Mouse (Mus musculus) yolk sac, embryonic 10.5 days (tissue): Measurements from ENCODE around the gene Cspg5.

Experiments used
- DNase-seq: peaks from one replicate; pipeline ENCODE4 v3.0.0-alpha.2; 2017; ENCODE audit warnings: low spot score

Cspg5 gene

DNA sequence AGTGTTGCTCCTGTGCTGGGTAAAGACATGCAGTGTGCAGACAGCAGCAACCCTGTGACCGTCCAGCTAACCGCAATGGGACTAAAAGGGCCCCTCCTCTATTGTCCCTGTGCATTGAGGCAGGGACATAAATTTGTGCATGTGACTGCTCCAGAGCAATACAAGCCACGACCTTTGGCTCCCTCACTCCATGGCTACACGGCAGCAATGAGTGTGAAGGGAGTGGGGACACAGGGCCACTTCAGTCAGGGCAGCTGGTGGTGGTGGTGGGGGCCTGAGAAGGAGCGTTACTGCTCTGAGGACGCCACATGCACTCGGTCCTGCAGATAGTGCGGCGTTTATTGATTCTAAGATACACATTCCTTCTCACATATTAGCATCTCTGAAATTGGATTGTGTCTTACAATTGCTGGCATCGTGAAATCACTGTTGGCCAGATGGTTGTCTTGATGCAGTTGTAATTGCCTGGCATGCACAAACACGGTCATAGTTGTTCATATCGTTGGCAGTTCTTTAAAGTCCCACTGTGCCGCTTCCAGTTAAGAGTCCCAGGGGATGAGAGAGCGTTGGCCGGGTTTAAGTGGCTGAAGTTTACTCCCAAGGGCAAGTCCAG lies 11.9 kb downstream of the Cspg5 start:
- DNase-seq, result peak; percentile 16

DNA sequence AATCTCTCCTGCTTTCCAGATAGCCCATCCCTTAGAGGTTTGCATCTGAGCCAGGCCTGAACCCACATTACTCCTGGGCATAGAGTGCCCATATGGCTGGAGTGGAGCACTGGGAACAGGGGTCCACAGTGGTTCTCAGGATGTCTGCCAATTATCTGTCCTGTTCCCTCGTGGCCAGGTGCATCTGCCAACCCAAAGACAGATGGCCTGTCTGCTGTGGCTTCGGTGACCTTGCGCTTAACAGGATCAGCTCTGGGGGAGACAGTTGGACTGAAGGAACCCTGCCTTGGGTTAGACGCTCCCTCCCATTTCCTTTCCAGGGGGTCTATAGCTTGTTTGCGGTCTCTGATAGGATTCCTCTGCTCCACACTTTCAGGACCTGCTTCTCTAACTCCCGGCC lies 15.1 kb downstream of the Cspg5 start:
- DNase-seq, result no peak

DNA sequence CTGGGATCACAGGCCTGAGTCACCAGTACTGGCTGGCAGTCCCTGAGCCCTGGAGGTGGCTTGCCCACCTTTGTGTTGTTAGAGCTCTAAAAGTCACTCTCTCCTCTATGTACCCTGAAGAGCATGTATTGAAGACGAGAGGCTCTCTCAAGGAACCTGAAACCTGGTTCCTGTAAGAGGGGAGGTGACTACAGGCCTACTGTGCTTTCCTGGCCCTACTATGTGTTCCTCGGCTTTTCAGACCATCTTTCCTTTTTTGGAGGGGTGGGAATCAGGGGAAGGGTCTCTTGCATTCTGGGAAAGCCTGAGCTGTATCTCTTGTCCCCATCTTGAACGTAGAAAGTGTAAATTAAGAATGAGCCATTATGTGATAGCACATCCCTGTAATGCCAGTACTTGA lies 15.5 kb downstream of the Cspg5 start:
- DNase-seq, result no peak

DNA sequence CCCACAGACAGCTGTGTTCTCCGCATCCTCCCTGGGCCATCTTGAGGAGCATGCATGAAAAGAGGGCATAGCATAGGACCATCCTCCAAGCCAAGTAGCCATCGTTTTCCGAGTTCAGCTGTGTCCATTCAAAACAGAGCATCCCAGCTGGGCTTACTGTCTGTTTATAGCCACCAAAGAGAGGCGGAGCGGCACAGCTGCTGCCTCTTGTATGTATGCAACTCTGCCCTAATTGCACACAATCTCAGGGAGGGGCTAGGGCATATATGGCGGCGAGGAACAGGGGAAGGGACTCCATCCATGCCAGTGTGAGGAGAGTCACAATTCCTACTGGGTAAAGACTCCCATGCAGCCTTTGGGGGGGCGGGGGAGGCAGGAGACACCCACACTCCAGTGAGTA lies 19.6 kb downstream of the Cspg5 start:
- DNase-seq, result no peak

DNA sequence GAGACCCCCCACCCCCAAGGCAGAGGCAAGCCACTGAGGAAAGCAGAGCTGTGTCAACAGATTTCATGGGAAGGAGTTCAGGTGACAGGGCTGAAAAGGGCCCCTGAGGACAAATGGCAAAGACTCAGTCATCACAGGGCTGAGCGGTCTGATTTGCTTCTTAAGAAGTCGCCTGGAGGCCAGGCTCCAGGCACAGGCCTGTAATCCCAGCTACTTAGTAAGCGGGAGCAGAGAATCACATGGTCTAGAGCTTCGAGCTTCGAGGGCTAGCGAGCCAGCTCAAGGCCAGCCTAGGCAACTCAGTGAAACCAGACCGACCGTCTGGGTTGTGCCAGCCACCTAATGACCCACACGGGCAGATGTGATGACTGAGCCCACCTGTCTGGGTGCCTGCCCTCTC lies 21.4 kb downstream of the Cspg5 start:
- DNase-seq, result no peak

DNA sequence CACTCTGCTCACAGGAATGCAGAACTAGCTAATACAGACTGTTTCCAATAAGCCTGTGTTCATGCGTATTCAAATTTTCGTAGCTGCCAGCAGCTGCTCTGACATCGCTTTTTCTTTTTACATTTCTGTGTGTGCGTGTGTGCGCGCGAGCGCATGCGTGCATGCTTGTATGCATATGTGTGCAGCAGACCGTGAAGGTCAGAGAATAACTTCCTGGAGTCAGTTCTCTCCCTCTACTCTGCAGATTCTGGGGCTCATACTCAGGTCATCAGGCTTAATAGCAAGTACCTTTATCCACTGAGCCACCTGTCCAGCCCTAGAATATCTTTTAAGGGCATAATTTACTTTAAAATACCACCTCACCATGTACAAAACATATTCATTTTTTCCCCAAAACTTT lies 24.8 kb downstream of the Cspg5 start:
- DNase-seq, result no peak

DNA sequence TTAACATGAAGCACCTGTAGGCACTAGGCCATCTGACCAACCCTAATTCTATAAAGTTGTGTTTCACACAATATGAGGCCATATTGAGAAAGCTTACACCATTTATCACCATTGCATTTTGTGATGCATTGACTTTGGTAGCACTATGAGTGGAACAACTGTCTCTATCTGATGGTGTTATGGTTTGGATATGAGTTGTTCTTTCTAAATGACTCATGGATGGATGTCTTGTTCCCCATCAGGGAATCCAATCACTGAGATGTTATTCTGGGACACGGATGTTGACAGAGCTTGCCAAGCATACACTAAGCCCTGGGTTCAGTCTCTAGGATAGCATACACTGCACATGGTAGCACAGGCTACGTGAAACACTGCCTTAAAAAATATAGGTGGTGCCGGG lies 28.7 kb downstream of the Cspg5 start:
- no peak for DNase-seq

DNA sequence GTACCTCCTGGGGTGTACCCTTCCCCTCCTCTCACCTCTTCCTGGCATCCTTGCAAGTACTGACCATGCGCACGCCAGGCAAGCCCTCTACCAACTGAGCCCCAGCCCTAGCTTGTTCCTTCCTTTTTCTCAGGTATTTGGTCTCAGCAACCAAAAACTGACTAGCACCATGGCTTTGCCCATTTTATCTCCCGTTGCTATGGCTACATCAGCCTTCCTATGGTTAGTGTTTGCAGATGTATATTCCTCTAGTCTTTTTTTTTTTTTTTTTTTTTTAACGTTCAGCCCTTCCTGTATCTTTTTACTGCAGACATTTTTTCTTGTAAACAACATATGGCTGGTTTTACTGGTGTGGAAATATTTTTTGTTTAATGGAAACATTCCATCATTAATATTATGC lies 29.9 kb downstream of the Cspg5 start:
- no peak for DNase-seq

DNA sequence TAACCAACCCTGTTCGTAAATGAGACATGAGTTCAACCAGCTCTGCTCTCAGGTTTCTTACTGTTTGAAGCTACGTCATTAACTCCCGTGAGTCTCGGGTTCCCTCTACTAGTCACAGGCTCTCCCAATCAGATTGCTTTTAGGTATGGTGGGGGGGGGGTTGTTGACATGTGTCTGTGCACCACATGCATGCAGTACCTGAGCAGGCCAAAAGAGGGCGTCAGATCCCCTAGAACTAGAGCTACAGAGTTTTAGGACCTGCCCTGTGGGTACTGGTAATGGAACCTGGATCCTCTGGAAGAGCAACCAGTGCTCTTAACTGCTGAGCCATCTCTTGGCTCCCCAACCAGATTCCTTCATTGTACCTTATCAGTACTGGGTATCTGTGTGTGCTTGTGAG lies 32.3 kb downstream of the Cspg5 start:
- no peak for DNase-seq

DNA sequence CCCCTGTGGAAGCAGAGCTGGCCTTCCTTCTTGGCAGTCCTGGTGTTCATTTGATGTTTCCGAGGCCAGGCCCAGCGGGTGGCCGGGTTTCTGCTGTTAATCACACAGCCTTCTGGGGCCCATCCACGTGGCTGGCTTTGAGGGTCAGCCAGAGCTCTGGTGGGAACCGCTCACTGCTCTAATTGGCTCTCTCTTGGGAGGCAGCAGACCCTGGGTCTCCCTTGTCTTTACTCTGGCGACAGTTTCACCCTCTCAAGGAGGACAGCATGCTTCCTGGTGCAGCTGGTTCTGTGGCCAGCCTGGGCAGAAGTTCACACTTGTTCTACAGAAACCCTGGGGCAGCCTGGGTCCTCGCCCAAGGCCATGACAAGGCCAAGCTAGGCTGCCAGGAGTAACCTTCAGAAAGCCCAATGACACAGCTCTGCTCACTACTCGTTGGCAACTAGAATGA lies 33.9 kb downstream of the Cspg5 start:
- no peak for DNase-seq

DNA sequence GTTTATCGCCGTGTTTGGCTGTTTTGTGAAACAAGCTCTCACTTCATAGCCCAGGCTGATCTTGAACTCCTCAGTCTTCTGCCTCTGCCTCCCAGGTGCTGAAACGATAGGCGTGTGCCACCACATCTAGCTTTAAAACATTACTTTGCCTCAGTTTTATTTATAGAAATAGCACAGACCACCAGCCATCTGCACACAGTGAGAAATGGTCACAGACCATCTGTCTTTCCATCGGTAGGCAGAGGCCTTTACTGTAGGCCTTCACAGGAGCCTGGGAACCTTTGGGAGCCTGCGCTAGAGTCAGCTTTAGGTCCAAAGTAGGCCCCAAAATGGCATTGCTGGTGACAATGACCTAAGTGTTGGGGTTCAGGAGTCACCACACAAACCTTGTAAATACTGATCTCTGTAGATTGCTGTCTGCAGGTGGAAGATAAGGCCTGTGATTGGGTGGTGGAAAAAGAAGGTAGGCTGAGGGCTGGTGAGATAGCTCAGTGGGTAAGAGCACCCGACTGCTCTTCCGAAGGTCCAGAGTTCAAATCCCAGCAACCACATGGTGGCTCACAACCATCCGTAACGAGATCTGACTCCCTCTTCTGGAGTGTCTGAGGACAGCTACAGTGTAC lies 40.6 kb downstream of the Cspg5 start:
- no peak for DNase-seq

DNA sequence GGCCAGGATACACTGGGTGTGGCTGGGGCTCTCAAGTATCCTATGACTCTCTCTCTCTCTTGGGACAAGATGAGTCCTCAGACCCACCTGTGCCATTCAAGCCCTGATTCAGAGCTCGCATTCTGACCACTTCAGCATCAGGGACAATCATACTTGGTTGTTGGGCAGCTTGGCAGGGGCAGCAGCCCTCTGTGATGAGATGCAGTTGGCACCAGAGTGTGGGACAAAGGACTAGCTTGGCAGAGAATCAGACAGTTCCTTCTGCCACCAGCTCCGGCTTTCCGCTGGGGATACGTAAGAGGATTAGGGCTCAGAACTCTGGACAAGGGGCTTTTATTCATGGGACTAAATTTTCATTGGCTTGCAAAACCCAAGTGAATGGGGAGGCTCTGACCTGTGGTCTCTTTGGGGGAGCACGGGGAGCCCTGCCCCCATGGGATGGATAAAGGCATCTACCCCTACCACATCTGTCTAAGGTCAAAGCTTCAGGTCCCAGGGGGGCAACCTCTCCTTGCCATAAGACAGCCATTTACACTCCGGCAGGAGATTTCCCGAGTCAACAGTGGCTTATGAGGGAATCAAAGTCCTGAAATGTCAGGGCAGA lies 43.8 kb downstream of the Cspg5 start:
- no peak for DNase-seq

DNA sequence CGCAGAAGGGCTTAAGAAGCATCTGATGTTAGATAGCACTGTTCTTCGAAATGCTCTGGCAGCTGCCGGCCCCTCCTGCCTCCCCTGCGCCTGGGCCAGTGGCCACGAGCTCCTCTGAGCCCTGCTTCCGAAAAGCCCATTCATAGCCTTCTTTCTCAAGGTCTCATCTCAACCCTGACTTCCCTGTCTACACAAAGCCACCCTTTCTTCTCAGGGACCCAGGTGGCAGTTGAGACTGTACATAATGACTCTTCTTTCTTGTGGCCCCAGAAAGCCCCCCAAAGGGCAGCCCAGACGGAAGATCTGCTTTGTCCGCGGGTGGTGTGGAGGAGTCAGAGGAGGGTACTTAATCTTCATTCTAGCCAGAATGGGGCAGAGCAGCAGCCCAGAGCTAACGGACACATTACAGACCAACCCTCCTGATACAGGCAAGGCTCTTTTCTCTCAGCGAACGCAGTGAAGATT lies 49.7 kb downstream of the Cspg5 start:
- no peak for DNase-seq

DNA sequence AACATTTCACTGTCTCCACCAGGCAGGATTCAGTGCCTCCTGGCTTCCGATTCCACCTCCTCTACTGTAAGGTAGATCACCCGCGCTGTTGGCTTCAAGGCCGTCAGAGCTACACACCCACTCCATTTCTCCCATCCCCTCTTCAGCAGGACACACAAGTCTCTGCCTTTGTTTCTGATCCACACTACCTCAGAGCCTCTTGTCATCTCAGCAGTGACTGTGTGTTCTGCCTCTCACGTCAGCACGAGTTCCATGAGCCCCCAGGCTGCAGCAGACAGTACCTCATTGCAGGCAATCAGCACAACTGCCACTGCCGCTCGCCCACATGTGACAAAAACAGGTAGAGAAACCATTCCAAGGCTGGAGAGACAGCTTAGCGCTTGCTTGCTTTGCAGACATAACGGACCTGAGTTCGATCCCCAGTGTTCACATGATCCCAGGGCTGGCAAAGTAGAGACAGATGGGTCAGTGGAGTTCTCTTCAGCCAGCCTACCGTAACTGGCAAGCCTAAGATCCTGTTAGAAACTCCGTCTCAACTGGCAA lies 50.4 kb downstream of the Cspg5 start:
- no peak for DNase-seq

DNA sequence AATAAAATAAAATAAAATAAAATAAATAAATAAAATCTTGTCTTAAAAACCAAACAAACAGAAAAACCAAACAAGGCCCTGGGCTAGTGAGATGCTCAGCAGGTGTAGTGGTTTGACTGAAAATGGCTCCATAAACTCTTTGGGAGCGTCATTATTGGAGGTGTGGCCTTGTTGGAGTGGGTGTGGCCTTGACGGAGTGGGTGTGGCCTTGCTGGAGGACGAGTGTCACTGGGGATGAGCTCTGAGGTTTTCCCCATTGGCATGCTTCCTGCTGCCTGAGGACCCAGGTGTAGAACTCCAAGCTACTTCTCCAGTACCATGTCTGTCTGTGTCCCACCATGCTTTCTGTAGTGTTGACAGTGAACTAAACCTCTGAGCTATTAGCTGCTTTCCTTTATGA lies 51.2 kb downstream of the Cspg5 start:
- no peak for DNase-seq

DNA sequence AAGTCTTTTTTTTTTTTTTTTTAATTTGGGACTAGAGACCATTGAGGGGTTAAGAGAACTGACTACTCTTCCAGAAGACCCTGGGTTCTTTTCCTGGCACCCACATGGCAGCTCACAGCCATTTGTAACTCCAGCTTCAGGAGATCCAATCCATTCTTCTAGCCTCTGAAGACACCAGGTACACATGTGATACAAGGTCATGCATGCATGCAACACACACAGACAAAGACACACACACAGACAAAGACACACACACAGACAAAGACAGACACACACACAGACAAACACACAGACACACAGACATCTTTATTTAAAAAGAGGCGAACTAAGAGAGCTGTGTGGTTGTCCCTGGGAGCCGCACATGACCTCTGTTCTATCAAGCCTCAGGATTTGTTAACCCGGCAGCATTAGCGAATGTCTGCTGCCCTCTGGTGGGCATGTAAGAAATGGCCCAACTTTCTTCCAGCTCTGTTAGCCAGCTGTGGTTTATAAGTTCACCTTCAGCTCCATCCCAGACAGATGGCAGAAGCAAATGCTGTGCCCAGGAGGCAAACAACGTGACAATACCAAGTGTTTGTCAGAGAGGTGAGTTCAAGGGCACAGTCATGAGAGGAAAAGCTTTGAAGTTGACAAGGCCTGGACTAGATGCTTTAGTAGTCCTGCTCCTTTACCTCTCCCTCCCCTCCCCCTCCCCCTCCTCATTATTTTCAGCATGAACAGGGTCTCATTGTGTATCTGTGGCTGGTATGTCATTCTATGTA lies 53.5 kb downstream of the Cspg5 start:
- peak; percentile 71 for DNase-seq

DNA sequence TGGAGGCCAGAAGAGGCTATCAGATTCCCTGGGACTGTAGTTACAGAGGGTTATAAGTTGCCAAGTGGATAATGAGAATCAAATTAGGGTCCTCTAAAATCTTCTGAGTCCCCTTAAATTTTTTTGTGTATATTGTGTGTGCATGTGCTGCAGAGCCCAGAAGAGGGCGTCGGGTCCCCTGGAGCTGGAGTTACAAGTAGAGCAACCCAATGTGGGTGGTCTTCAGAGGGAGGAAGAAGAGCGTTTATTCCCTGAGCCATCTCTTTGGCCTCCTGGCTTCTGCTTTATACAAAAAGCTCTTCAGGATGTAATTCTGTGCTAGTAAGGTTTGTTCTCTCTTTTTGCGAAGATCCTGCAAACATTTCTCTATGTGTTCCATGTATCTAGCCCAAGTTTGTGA lies 60.9 kb downstream of the Cspg5 start:
- DNase-seq, result no peak

DNA sequence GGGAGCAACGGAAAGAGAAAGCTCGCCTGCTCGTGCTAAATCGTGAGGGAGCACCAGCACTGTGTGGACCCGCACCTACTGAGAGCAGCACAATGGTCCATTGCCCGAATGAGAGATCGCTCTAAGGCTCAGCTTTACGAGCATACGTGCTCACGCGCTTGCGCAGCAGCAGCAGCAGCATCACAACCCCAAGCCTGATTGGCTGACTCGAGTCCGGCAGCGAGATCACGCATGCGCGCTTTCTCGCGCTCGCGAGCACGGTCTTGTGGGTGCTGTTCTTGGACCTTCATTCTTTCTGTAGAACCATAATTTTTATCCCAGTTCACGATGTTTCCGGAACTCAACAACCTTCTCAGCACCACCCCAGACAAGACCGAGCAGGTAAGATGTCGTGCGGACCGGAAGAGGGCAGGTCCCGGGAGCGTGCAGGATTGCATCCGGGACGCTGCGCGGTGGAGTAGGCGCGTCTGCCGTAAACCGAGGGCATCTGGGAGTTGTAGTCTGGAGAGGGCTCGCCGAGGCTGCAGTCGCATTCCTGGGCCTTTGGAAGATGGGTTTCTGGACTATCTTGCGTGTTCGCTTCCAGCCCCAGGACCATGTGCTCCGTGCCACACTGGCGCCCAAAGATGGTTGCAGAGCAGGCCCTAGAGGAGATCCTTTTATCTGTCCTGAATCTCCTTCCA lies 61.5 kb downstream of the Cspg5 start, which contains the start of gene Elp6:
Gene Elp6 (plus strand): TSS at position 205 of the 683 bp plus-strand sequence.
- DNase-seq, result peak; percentile 96

DNA sequence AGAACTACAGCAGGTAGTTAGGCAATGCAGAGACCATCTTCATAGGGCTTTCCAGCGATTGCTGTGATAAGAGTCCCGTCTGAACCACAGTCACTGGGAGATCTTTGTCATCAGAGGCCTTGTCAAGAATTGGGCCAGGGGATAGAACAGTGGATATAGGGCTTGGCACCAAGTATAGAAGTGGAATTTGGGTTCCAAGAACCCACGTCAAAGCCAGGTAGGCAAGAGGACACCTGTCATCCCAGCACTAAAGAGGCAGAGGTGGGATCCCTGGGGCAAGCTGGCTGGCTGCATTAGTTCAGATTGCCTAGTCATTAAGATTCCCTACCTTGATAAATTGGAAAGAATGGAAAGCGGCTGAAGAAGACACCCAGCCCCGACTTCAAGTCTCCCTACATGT lies 62.8 kb downstream of the Cspg5 start:
- no peak for DNase-seq
